Mouse (Mus musculus): ENCODE measurements around the gene Arhgap1. TPM values are rescaled to one million over a fixed set of nuclear protein-coding genes. Genes with fewer than 3 reads are reported as not detected.

The Arhgap1 gene
- polyA plus RNA-seq, 1 experiment from 2014 or later = 111 TPM

DNA sequence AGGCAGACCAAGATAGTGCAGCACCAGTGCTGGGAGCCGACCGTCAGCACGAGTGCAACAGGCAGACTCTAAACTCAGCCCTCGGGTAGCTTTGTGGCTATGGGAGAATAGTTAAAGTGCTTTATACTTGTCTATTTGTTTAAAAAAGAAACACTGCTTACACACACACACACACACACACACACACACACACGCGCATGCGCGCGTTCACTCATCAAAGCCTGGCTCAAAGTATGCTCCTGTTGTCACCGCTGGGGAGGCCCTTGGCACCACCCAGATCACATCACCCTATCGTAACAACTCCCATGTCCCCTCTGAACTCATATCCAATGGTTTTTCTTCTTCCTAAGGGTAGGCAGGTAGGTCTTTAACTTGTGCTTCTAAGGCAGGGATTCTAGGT is 5.6 kb upstream of the Arhgap1 start:
- no peak for DNase-seq (ENCODE audit: low spot score)
- Histone ChIP-seq H3K27me3 (ENCODE audit: insufficient read depth, low read length) (no peaks in the 10 kb centered on the region), H3K9me3 (replicated peaks; ENCODE audit: low read length) (no peaks in the 10 kb centered on the region), H3K4me2 (ENCODE audit: low read length) (no peak overlapping the region), H3K27ac (no peak overlapping the region), H3K9ac (ENCODE audit: low read depth, low read length) (no peak overlapping the region), H3K4me1 (replicated peaks; ENCODE audit: insufficient read depth, low read length) (no peaks in the 10 kb centered on the region), H3K36me3 (ENCODE audit: insufficient read depth, low read length) (peaks cover 38% of the 10 kb centered on the region), H3K4me3 (replicated peaks; ENCODE audit: low read depth, low read length) (no peak overlapping the region)
- WGBS = 94% methylated on average over 11 of the region's 11 CpGs
- no peak for TF ChIP-seq CTCF (IDR thresholded peaks at IDR 0.05; ENCODE audit: low read depth)
- no peak for ATAC-seq (replicated peaks; ENCODE audit: low FRiP score, low read depth)

DNA sequence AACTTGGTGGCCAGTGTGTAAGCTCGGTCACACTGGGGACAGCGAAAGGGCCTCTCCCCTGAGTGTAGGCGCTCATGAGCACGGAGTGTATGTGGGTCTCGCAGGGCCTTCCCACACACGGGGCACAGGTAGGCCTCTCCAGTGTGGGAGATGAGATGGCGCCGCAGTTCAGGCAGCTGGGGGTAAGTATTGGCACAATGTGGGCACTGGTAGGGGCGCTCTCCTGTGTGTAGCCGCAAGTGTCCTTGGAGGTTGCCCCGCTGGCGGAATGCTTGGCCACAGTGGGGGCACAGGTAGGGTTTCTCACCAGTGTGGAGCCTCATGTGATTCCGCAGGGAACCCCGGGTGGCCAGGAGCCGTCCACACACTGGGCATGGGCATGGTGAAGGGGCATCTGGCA is 4.3 kb upstream of the Arhgap1 start:
- peaks cover 38% of the 10 kb centered on the region for H3K36me3 ChIP-seq (ENCODE audit: insufficient read depth, low read length)
- no peaks in the 10 kb centered on the region for H3K9me3 ChIP-seq (replicated peaks; ENCODE audit: low read length)
- H3K4me1 ChIP-seq (replicated peaks; ENCODE audit: insufficient read depth, low read length) = no peaks in the 10 kb centered on the region
- TF ChIP-seq CTCF (IDR thresholded peaks at IDR 0.05; ENCODE audit: low read depth) = no peak
- no peak overlapping the region for H3K27ac ChIP-seq
- no peak overlapping the region for H3K4me3 ChIP-seq (replicated peaks; ENCODE audit: low read depth, low read length)
- DNase-seq (ENCODE audit: low spot score) = no peak
- WGBS = 98% methylated on average over 15 of the region's 15 CpGs
- no peak for ATAC-seq (replicated peaks; ENCODE audit: low FRiP score, low read depth)
- H3K9ac ChIP-seq (ENCODE audit: low read depth, low read length) = no peak overlapping the region
- H3K4me2 ChIP-seq (ENCODE audit: low read length) = no peak overlapping the region
- H3K27me3 ChIP-seq (ENCODE audit: insufficient read depth, low read length) = no peaks in the 10 kb centered on the region

DNA sequence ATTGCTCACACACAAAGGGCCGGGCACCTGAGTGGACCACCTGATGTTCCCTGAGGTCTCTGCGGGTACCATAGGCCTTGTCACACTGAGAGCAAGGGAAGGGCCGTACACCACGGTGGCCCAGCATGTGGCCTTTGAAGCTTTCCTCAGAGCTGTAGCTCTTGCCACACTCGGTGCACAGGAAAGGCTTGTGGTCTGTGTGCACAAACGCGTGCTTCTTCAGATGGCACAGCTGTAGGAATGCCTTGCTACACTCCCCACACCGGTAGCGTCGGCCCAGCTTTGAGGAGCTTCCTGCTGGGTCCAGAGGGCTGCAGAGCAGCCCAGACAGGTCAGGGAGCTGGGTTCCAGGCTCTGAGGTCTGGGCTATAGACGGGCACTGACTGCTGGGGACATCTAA is 3.8 kb upstream of the Arhgap1 start:
- Histone ChIP-seq H3K4me3 (replicated peaks; ENCODE audit: low read depth, low read length) (no peak overlapping the region), H3K9me3 (replicated peaks; ENCODE audit: low read length) (no peaks in the 10 kb centered on the region), H3K36me3 (ENCODE audit: insufficient read depth, low read length) (peaks cover 38% of the 10 kb centered on the region), H3K9ac (ENCODE audit: low read depth, low read length) (no peak overlapping the region), H3K27me3 (ENCODE audit: insufficient read depth, low read length) (no peaks in the 10 kb centered on the region), H3K27ac (no peak overlapping the region), H3K4me2 (ENCODE audit: low read length) (no peak overlapping the region), H3K4me1 (replicated peaks; ENCODE audit: insufficient read depth, low read length) (0 out of 2 replicates have a peak, but pooled peaks cover 2% of the 10 kb centered on the region)
- ATAC-seq (replicated peaks; ENCODE audit: low FRiP score, low read depth) (no peak), DNase-seq (ENCODE audit: low spot score) (no peak)
- no peak for TF ChIP-seq CTCF (IDR thresholded peaks at IDR 0.05; ENCODE audit: low read depth)
- 95% methylated on average over 11 of the region's 11 CpGs for WGBS

DNA sequence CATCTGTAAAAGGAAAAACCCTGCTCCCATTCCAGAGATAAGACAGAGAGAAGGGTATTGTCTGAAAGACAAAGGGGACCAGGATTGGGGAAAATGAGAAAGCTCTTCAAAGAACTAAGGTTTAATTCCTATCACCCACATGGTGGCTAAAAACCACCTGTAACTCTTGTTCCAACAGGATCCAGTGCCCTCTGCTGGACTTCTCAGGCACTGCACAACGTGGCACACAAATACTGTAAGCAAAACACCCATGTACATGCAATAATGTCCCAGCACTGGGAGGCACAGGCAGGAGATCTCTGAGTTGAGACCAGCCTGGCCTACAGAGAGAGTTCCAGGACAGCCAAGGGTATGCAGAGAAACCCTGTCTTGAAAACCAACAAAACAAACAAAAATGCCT is 2.9 kb upstream of the Arhgap1 start:
- ATAC-seq (replicated peaks; ENCODE audit: low FRiP score, low read depth) (no peak), DNase-seq (ENCODE audit: low spot score) (no peak)
- Histone ChIP-seq H3K9me3 (replicated peaks; ENCODE audit: low read length) (no peaks in the 10 kb centered on the region), H3K36me3 (ENCODE audit: insufficient read depth, low read length) (peaks cover 38% of the 10 kb centered on the region), H3K4me1 (replicated peaks; ENCODE audit: insufficient read depth, low read length) (peaks cover 6% of the 10 kb centered on the region; the same call in 1 of the 2 replicates), H3K27me3 (ENCODE audit: insufficient read depth, low read length) (no peaks in the 10 kb centered on the region), H3K9ac (ENCODE audit: low read depth, low read length) (no peak overlapping the region), H3K4me2 (ENCODE audit: low read length) (no peak overlapping the region), H3K4me3 (replicated peaks; ENCODE audit: low read depth, low read length) (no peak overlapping the region), H3K27ac (no peak overlapping the region)
- peak; percentile 71 for TF ChIP-seq CTCF (IDR thresholded peaks at IDR 0.05; ENCODE audit: low read depth)
- 56% methylated on average over 1 of the region's 1 CpGs for WGBS

DNA sequence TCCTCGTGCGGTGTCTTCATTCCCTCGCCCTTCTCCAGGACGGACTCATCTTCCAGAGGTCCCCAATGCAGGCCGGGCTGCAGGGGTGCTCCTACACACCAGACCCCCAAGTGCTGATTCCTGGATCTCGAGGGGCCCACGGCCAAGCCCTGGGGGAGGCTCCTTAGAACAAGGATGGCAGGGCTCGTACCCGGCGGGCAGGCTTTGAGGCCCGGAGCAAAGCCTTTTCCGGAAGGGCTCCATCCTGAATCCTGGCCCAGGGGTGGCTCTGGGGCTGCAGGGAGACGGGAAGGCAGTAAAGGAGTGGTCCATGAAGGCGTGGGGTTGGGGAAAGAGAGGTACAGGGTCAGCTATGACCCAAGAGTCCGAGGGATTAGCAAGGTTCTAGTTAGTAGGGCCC is 508 bp upstream of the Arhgap1 start:
- 1% methylated on average over 15 of the region's 15 CpGs for WGBS
- Histone ChIP-seq H3K36me3 (ENCODE audit: insufficient read depth, low read length) (peaks cover 38% of the 10 kb centered on the region), H3K9ac (ENCODE audit: low read depth, low read length) (peak overlapping the region; percentile 85), H3K27ac (peak overlapping the region; percentile 93), H3K4me2 (ENCODE audit: low read length) (peak overlapping the region; percentile 92), H3K4me3 (replicated peaks; ENCODE audit: low read depth, low read length) (peak overlapping the region; percentile 83), H3K9me3 (replicated peaks; ENCODE audit: low read length) (no peaks in the 10 kb centered on the region), H3K4me1 (replicated peaks; ENCODE audit: insufficient read depth, low read length) (peaks cover 12% of the 10 kb centered on the region; the same call in 1 of the 2 replicates), H3K27me3 (ENCODE audit: insufficient read depth, low read length) (no peaks in the 10 kb centered on the region)
- no peak for TF ChIP-seq CTCF (IDR thresholded peaks at IDR 0.05; ENCODE audit: low read depth)
- ATAC-seq (replicated peaks; ENCODE audit: low FRiP score, low read depth) = no peak; the same call in 1 of the 2 replicates
- DNase-seq (ENCODE audit: low spot score) = no peak

DNA sequence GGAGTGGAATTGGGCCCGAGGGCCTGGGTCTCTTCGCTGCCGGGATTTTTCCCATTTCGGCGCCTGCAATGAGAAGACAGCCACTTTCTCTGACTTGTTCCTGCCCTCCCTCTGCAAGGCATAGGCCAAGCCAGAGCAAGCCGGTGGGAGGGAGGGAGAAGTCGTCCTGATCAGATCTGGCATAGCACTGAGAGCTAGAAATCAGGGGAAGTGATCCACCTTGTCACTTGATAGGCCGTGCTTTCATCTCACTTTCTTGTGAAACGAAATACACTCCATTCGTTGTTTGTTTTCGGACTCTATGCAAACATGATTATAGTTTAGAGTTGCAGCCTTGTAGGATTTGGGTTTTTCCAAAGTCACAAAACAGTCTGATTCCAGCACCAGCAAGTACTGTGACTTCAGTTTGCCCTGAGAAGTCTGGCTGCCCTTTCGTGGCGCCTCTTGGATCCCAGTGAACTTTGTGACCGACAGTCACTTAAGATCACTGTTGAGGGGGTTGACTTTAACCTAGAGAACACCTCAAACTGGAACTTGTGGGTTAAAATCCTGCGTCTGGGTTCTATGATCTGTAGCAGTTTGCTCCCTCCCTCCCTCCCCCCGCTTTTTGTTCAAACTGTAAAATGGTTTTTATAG is 818 bp downstream of the Arhgap1 start:
- no peaks in the 10 kb centered on the region for H3K27me3 ChIP-seq (ENCODE audit: insufficient read depth, low read length)
- no peaks in the 10 kb centered on the region for H3K9me3 ChIP-seq (replicated peaks; ENCODE audit: low read length)
- peak overlapping the region; percentile 93 for H3K27ac ChIP-seq
- WGBS = 7% methylated on average over 16 of the region's 16 CpGs
- no peak for TF ChIP-seq CTCF (IDR thresholded peaks at IDR 0.05; ENCODE audit: low read depth)
- ATAC-seq (replicated peaks; ENCODE audit: low FRiP score, low read depth) = peak; percentile 34
- DNase-seq (ENCODE audit: low spot score) = no peak
- H3K4me2 ChIP-seq (ENCODE audit: low read length) = peak overlapping the region; percentile 92
- H3K9ac ChIP-seq (ENCODE audit: low read depth, low read length) = peak overlapping the region; percentile 84
- H3K36me3 ChIP-seq (ENCODE audit: insufficient read depth, low read length) = peaks cover 36% of the 10 kb centered on the region
- H3K4me1 ChIP-seq (replicated peaks; ENCODE audit: insufficient read depth, low read length) = peaks cover 12% of the 10 kb centered on the region; the same call in 1 of the 2 replicates
- peak overlapping the region; percentile 83 for H3K4me3 ChIP-seq (replicated peaks; ENCODE audit: low read depth, low read length)
